Mouse (Mus musculus): ENCODE results near the gene Cluh. TPM values are rescaled to one million over a fixed set of nuclear protein-coding genes. Genes with fewer than 3 reads are reported as not detected.

Cluh gene
- total RNA-seq (2012; rRNA removed): 73.5 and 92.9 TPM in 2 replicates

DNA sequence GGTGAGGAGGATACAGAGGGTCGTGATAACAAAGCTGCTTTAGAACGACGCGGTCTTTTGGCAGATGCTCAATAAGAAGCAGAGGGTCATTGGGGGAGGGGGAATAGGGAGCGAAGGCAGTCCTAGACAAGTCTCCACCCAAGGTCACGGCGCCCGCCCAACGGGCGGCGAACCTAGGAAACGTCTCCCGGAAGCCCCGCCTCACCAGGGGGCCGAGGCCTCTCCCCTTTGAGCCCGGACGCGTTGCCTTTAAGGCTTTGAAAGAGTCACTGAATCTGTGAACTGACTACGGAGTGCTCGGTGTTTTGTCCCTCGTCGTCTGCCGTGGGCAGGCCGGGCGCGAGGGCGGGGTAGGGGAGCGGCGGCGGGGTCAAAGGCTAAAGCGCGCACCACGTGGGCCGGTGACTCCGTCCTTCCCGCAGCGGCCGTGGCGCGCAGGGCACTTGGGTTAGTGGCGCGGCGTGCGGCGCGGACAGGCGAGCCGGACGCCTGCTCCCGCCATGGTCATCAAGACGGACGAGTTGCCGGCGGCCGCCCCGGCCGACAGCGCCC, at the start of gene Cluh:
Cluh (plus strand) TSS at position 401 of the 552 bp plus-strand sequence.
- in situ Hi-C loops (cut with MboI; ENCODE audit: low sequenced_read_pairs in 2 of 2, unreplicated experiment in 2 of 2): no loop called here
- Histone ChIP-seq H3K36me3 (ENCODE audit: control insufficient read depth, insufficient read depth, low read length, poor library complexity, severe bottlenecking) (peaks cover 5% of the 10 kb centered on the region; the same call in 1 of the 2 replicates), H3K27ac (ENCODE audit: insufficient read depth, low read depth, low read length, poor library complexity, severe bottlenecking) (peak within 1 kb of the TSS; percentile 72), H3K9me3 (ENCODE audit: control insufficient read depth, insufficient read depth, low read depth, low read length) (no peaks in the 10 kb centered on the region), H3K4me3 (ENCODE audit: insufficient read depth in 1 of 2, low read depth in 1 of 2, low read length in 2 of 2, poor library complexity in 1 of 2, severe bottlenecking in 1 of 2) (peak within 1 kb of the TSS; percentile 90 to 94), H3K9ac (ENCODE audit: insufficient read depth, low read depth, low read length, poor library complexity, severe bottlenecking) (peak within 1 kb of the TSS; percentile 94), H3K4me1 (ENCODE audit: control insufficient read depth in 2 of 2, insufficient read depth in 2 of 2, low read length in 2 of 2, poor library complexity in 1 of 2) (peaks cover 9 to 26% of the 10 kb centered on the region in 2 experiments)
- TF ChIP-seq MAFK (IDR thresholded peaks at IDR 0.05; ENCODE audit: insufficient read depth, low read depth, low read length) (no peak), ZC3H11A (IDR thresholded peaks at IDR 0.05; ENCODE audit: borderline replicate concordance, low read depth, low read length) (no peak), HCFC1 (IDR thresholded peaks at IDR 0.05; ENCODE audit: borderline replicate concordance, insufficient read depth, low read length) (peak; percentile 73), ZNF384 (IDR thresholded peaks at IDR 0.05; ENCODE audit: low read depth, low read length) (no peak), CHD2 (IDR thresholded peaks at IDR 0.05; ENCODE audit: low read depth, low read length) (no peak)
- peak; percentile 98 for DNase-seq (ENCODE audit: low read depth, low spot score)

DNA sequence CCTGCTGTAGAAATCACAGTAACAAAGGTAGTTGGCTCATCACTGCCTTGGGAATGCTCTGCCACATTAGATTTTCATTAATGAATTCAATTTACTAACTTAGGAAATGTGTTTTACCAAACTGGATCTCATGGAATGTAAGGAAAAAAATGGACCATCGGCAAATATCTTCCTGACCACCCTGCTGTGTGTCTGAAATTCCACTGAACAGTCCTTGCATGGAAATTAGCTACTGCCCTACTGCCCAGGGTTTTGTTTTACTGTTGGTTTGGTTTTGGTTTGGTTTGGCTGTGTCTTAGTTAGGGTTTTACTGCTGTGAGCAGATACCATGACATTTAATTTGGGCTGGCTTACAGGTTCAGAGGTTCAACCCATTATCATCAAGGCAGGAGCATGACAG, 47.0 kb upstream of the Cluh start:
- DNase-seq (ENCODE audit: low read depth, low spot score): no peak

DNA sequence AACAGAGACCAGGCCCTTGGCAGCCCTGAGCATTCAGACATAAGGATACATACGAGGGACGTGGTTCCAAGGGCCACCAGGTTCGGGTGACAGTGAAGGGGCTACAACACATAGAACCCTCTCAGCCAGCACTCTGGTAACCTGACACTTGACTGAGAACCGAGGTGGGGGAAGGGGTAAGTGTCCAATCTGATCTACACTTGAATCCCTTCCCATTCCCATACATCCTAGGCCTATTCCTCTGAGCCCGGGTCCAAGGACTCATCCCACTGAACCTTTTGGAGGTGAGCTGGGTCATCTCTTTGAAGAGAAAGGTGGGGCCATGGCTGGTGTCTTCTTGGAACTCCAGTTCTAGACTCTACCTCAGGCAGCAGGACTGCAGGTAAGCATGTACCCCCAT, 39.2 kb upstream of the Cluh start:
- peak overlapping the region; percentile 14; the same call in 1 of the 2 replicates for H3K27ac ChIP-seq (ENCODE audit: insufficient read depth, low read depth, low read length, poor library complexity, severe bottlenecking)
- H3K9ac ChIP-seq (ENCODE audit: insufficient read depth, low read depth, low read length, poor library complexity, severe bottlenecking): peak overlapping the region; percentile 55; the same call in 1 of the 2 replicates
- H3K36me3 ChIP-seq (ENCODE audit: control insufficient read depth, insufficient read depth, low read length, poor library complexity, severe bottlenecking): no peaks in the 10 kb centered on the region
- H3K4me3 ChIP-seq (ENCODE audit: insufficient read depth in 1 of 2, low read depth in 1 of 2, low read length in 2 of 2, poor library complexity in 1 of 2, severe bottlenecking in 1 of 2): peak overlapping the region; percentile 65 to 74
- no peaks in the 10 kb centered on the region for H3K9me3 ChIP-seq (ENCODE audit: control insufficient read depth, insufficient read depth, low read depth, low read length)
- DNase-seq (ENCODE audit: low read depth, low spot score): no peak
- peaks cover 0 to 16% of the 10 kb centered on the region in 2 experiments; a peak in 3 of 4 replicates for H3K4me1 ChIP-seq (ENCODE audit: control insufficient read depth in 2 of 2, insufficient read depth in 2 of 2, low read length in 2 of 2, poor library complexity in 1 of 2)
- in situ Hi-C loops (cut with MboI; ENCODE audit: low sequenced_read_pairs in 2 of 2, unreplicated experiment in 2 of 2): no loop called here
- no peak for TF ChIP-seq ZC3H11A (IDR thresholded peaks at IDR 0.05; ENCODE audit: borderline replicate concordance, low read depth, low read length)
- no peak for TF ChIP-seq CHD2 (IDR thresholded peaks at IDR 0.05; ENCODE audit: low read depth, low read length)
- no peak for TF ChIP-seq ZNF384 (IDR thresholded peaks at IDR 0.05; ENCODE audit: low read depth, low read length)
- TF ChIP-seq HCFC1 (IDR thresholded peaks at IDR 0.05; ENCODE audit: borderline replicate concordance, insufficient read depth, low read length): no peak

More for the DNA sequence above, 47.0 kb upstream of the Cluh start:
- no peak overlapping the region for H3K27ac ChIP-seq (ENCODE audit: insufficient read depth, low read depth, low read length, poor library complexity, severe bottlenecking)
- H3K4me3 ChIP-seq (ENCODE audit: insufficient read depth in 1 of 2, low read depth in 1 of 2, low read length in 2 of 2, poor library complexity in 1 of 2, severe bottlenecking in 1 of 2): no peak overlapping the region
- H3K9me3 ChIP-seq (ENCODE audit: control insufficient read depth, insufficient read depth, low read depth, low read length): no peaks in the 10 kb centered on the region
- TF ChIP-seq HCFC1 (IDR thresholded peaks at IDR 0.05; ENCODE audit: borderline replicate concordance, insufficient read depth, low read length) (no peak), MAFK (IDR thresholded peaks at IDR 0.05; ENCODE audit: insufficient read depth, low read depth, low read length) (no peak), ZC3H11A (IDR thresholded peaks at IDR 0.05; ENCODE audit: borderline replicate concordance, low read depth, low read length) (no peak), CHD2 (IDR thresholded peaks at IDR 0.05; ENCODE audit: low read depth, low read length) (no peak), ZNF384 (IDR thresholded peaks at IDR 0.05; ENCODE audit: low read depth, low read length) (no peak)
- H3K36me3 ChIP-seq (ENCODE audit: control insufficient read depth, insufficient read depth, low read length, poor library complexity, severe bottlenecking): no peaks in the 10 kb centered on the region
- in situ Hi-C loops (cut with MboI; ENCODE audit: low sequenced_read_pairs in 2 of 2, unreplicated experiment in 2 of 2): no loop called here
- no peak overlapping the region for H3K9ac ChIP-seq (ENCODE audit: insufficient read depth, low read depth, low read length, poor library complexity, severe bottlenecking)
- H3K4me1 ChIP-seq (ENCODE audit: control insufficient read depth in 2 of 2, insufficient read depth in 2 of 2, low read length in 2 of 2, poor library complexity in 1 of 2): no peaks in the 10 kb centered on the region

DNA sequence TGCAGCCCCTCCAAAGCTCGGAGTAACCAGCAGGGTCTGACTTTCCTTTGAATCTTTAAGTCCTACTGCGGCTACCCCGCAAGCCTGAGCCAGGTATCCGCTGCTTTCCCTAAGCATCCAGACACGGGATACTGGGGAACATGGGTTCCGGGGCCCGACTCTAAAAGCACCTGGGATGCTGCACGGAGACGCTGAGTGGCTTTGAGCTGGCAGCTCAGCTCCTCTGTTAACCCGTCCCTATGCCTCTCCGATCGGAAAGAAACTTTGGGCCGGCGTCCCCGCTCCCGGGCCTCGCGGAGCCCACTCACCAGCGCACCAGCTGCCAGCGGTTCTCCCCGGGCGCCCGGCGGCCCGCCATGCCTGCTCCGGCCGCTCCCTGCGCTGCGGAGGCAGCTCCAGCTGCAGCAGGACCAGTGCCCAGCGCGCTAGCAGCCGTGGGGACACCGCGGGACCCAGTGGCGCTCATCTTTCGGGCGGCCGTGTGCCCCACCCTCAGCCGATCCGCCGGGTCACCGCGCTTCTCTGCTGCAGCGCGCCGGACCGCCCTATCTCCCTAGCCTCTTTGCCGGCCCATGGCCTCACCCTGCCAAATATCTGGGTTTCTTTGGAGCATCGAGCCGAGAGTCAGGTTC, 38.6 kb upstream of the Cluh start, which contains the start of gene Rap1gap2:
Rap1gap2 (minus strand) TSS at position 371 of the 632 bp plus-strand sequence.
- H3K27ac ChIP-seq (ENCODE audit: insufficient read depth, low read depth, low read length, poor library complexity, severe bottlenecking): peak within 1 kb of the TSS; percentile 48; the same call in 1 of the 2 replicates

More for the DNA sequence above, 38.6 kb upstream of the Cluh start, which contains the start of gene Rap1gap2:
- peak within 1 kb of the TSS; percentile 65 to 74 for H3K4me3 ChIP-seq (ENCODE audit: insufficient read depth in 1 of 2, low read depth in 1 of 2, low read length in 2 of 2, poor library complexity in 1 of 2, severe bottlenecking in 1 of 2)
- H3K9ac ChIP-seq (ENCODE audit: insufficient read depth, low read depth, low read length, poor library complexity, severe bottlenecking): peak within 1 kb of the TSS; percentile 55
- H3K36me3 ChIP-seq (ENCODE audit: control insufficient read depth, insufficient read depth, low read length, poor library complexity, severe bottlenecking): no peaks in the 10 kb centered on the region
- H3K9me3 ChIP-seq (ENCODE audit: control insufficient read depth, insufficient read depth, low read depth, low read length): no peaks in the 10 kb centered on the region
- in situ Hi-C loops (cut with MboI; ENCODE audit: low sequenced_read_pairs in 2 of 2, unreplicated experiment in 2 of 2): no loop called here
- H3K4me1 ChIP-seq (ENCODE audit: control insufficient read depth in 2 of 2, insufficient read depth in 2 of 2, low read length in 2 of 2, poor library complexity in 1 of 2): peaks cover 0 to 16% of the 10 kb centered on the region in 2 experiments; a peak in 3 of 4 replicates
- no peak for DNase-seq (ENCODE audit: low read depth, low spot score)
- TF ChIP-seq CHD2 (IDR thresholded peaks at IDR 0.05; ENCODE audit: low read depth, low read length) (no peak), HCFC1 (IDR thresholded peaks at IDR 0.05; ENCODE audit: borderline replicate concordance, insufficient read depth, low read length) (no peak), ZC3H11A (IDR thresholded peaks at IDR 0.05; ENCODE audit: borderline replicate concordance, low read depth, low read length) (no peak), ZNF384 (IDR thresholded peaks at IDR 0.05; ENCODE audit: low read depth, low read length) (no peak), MAFK (IDR thresholded peaks at IDR 0.05; ENCODE audit: insufficient read depth, low read depth, low read length) (no peak)
